Mouse (Mus musculus) stomach, embryonic 16.5 days (tissue): ENCODE data around the gene Pip4k2a. TPM values are rescaled to one million over a fixed set of nuclear protein-coding genes. Genes with fewer than 3 reads are reported as not detected.

ENCODE experiments used
- ATAC-seq: fragments of 200-750 bp; cut with Nextera tagmentation; 2 replicates; pipeline ENCODE4 v1.8.0; 2017; ENCODE audit warnings: moderate number of reproducible peaks, moderate TSS enrichment; ENCODE audit not compliant: insufficient read depth, low FRiP score
- H3K27ac ChIP-seq: fragments of 300-500 bp; sonication (generic); 2 replicates; pipeline ENCODE4 v1.5.1; 2014; ENCODE audit warnings: low read length
- H3K27me3 ChIP-seq: fragments of 300-500 bp; sonication (generic); 2 replicates; pipeline ENCODE4 v1.6.1; 2014; ENCODE audit warnings: low read length, control low read depth, mixed read lengths; ENCODE audit not compliant: control insufficient read depth, insufficient read depth
- H3K36me3 ChIP-seq: fragments of 300-500 bp; sonication (generic); 2 replicates; pipeline ENCODE4 v1.6.1; 2014; ENCODE audit warnings: low read length; ENCODE audit not compliant: control insufficient read depth, insufficient read depth
- H3K4me1 ChIP-seq: fragments of 300-500 bp; sonication (generic); 2 replicates; pipeline ENCODE4 v1.6.1; 2014; ENCODE audit warnings: low read length, control low read depth, mixed read lengths; ENCODE audit not compliant: control insufficient read depth, insufficient read depth
- H3K4me2 ChIP-seq: fragments of 300-500 bp; sonication (generic); 2 replicates; pipeline ENCODE4 v1.6.1; 2014; ENCODE audit warnings: low read depth, low read length, mixed read lengths
- H3K4me3 ChIP-seq: fragments of 300-500 bp; sonication (generic); replicated peaks from 2 replicates; pipeline ENCODE4 v1.5.1; 2014; ENCODE audit warnings: mild to moderate bottlenecking, low read length
- H3K9ac ChIP-seq: fragments of 300-500 bp; sonication (generic); 2 replicates; pipeline ENCODE4 v1.6.1; 2014; ENCODE audit warnings: low read length
- H3K9me3 ChIP-seq: fragments of 300-500 bp; sonication (generic); replicated peaks from 2 replicates; pipeline ENCODE4 v1.6.1; 2016; ENCODE audit warnings: low read length, control low read depth; ENCODE audit not compliant: control insufficient read depth
- WGBS: fragments of 180-500 bp; shearing (Covaris S2); extraction: QIAGEN DNeasy Blood & Tissue Kit; methylation state at CpG from one replicate; pipeline ENCODE4 v1.1.7; 2014; 5-methylcytosine and 5-hydroxymethylcytosine counted together
- polyA plus RNA-seq: library from polyadenylated mRNA; unstranded; fragments of >200 nt; fragmentation: Nextera tagmentation; extraction: Ambion mirVana; gene quantifications from 2 replicates; pipeline ENCODE4 v1.2.1, GENCODE M21; 2015

Pip4k2a gene
- polyA plus RNA-seq, 1 experiment from 2014 or later, result 11.2 TPM

GRCm38 (mm10) chr2:18960376-18960973, 37.5 kb downstream of the Pip4k2a start:
- WGBS, result 50% methylated on average over 7 of the region's 7 CpGs
- H3K4me3 ChIP-seq, result no peak overlapping the region
- no peaks in the 10 kb centered on the region for H3K9me3 ChIP-seq
- no peak for ATAC-seq
- H3K9ac ChIP-seq, result no peak overlapping the region
- no peak overlapping the region for H3K27ac ChIP-seq
- no peaks in the 10 kb centered on the region for H3K36me3 ChIP-seq
- 0 out of 2 replicates have a peak, but pooled peaks cover 4% of the 10 kb centered on the region for H3K4me1 ChIP-seq
- no peak overlapping the region for H3K4me2 ChIP-seq
- H3K27me3 ChIP-seq, result no peaks in the 10 kb centered on the region

- Histone ChIP-seq H3K27ac (no peak overlapping the region), H3K9me3 (no peaks in the 10 kb centered on the region), H3K4me2 (no peak overlapping the region), H3K4me3 (no peak overlapping the region), H3K27me3 (no peaks in the 10 kb centered on the region), H3K9ac (no peak overlapping the region), H3K4me1 (peaks cover 4% of the 10 kb centered on the region; the same call in 1 of the 2 replicates), H3K36me3 (no peaks in the 10 kb centered on the region)
- 92% methylated on average over 5 of the region's 5 CpGs for WGBS
- ATAC-seq, result no peak
Observed at GRCm38 (mm10) chr2:18959558-18959957, 38.4 kb downstream of the Pip4k2a start.

- no peak for ATAC-seq
- Histone ChIP-seq H3K4me2 (no peak overlapping the region), H3K4me3 (no peak overlapping the region), H3K36me3 (no peaks in the 10 kb centered on the region), H3K9me3 (no peaks in the 10 kb centered on the region), H3K9ac (no peak overlapping the region), H3K4me1 (peaks cover 4% of the 10 kb centered on the region; the same call in 1 of the 2 replicates), H3K27me3 (no peaks in the 10 kb centered on the region), H3K27ac (no peak overlapping the region)
- 86% methylated on average over 6 of the region's 6 CpGs for WGBS
Observed at GRCm38 (mm10) chr2:18959008-18959407, 38.9 kb downstream of the Pip4k2a start.

- Histone ChIP-seq H3K9ac (no peak overlapping the region), H3K27ac (no peak overlapping the region), H3K4me2 (no peak overlapping the region), H3K27me3 (no peaks in the 10 kb centered on the region), H3K9me3 (no peaks in the 10 kb centered on the region), H3K4me3 (no peak overlapping the region), H3K4me1 (peaks cover 4% of the 10 kb centered on the region; the same call in 1 of the 2 replicates), H3K36me3 (no peaks in the 10 kb centered on the region)
- 84% methylated on average over 5 of the region's 5 CpGs for WGBS
- ATAC-seq, result no peak
Observed at GRCm38 (mm10) chr2:18958501-18958900, 39.4 kb downstream of the Pip4k2a start.

- H3K4me1 ChIP-seq, result peaks cover 4% of the 10 kb centered on the region; the same call in 1 of the 2 replicates
- no peak for ATAC-seq
Observed at GRCm38 (mm10) chr2:18958044-18958443, 39.9 kb downstream of the Pip4k2a start.

GRCm38 (mm10) chr2:18957459-18957858, 40.5 kb downstream of the Pip4k2a start:
- no peaks in the 10 kb centered on the region for H3K36me3 ChIP-seq
- H3K9ac ChIP-seq, result no peak overlapping the region
- no peak for ATAC-seq
- H3K4me1 ChIP-seq, result peaks cover 8% of the 10 kb centered on the region
- H3K4me3 ChIP-seq, result no peak overlapping the region
- H3K4me2 ChIP-seq, result no peak overlapping the region
- WGBS, result 90% methylated on average over 7 of the region's 7 CpGs
- H3K27ac ChIP-seq, result no peak overlapping the region
- H3K9me3 ChIP-seq, result no peaks in the 10 kb centered on the region
- H3K27me3 ChIP-seq, result no peaks in the 10 kb centered on the region

More at GRCm38 (mm10) chr2:18958044-18958443, 39.9 kb downstream of the Pip4k2a start:
- Histone ChIP-seq H3K9me3 (no peaks in the 10 kb centered on the region), H3K4me2 (no peak overlapping the region), H3K36me3 (no peaks in the 10 kb centered on the region), H3K9ac (no peak overlapping the region), H3K4me3 (no peak overlapping the region), H3K27ac (no peak overlapping the region), H3K27me3 (no peaks in the 10 kb centered on the region)
- WGBS, result 87% methylated on average over 9 of the region's 9 CpGs

- Histone ChIP-seq H3K27me3 (no peaks in the 10 kb centered on the region), H3K4me2 (no peak overlapping the region), H3K9ac (no peak overlapping the region), H3K4me1 (peaks cover 12% of the 10 kb centered on the region), H3K36me3 (no peaks in the 10 kb centered on the region), H3K27ac (no peak overlapping the region), H3K9me3 (no peaks in the 10 kb centered on the region), H3K4me3 (no peak overlapping the region)
- WGBS, result 74% methylated on average over 7 of the region's 7 CpGs
- ATAC-seq, result no peak
Observed at GRCm38 (mm10) chr2:18956945-18957344, 41.0 kb downstream of the Pip4k2a start.

- Histone ChIP-seq H3K27ac (no peak overlapping the region), H3K27me3 (no peaks in the 10 kb centered on the region), H3K4me3 (no peak overlapping the region), H3K9me3 (no peaks in the 10 kb centered on the region), H3K36me3 (no peaks in the 10 kb centered on the region), H3K9ac (no peak overlapping the region), H3K4me1 (peaks cover 12% of the 10 kb centered on the region), H3K4me2 (no peak overlapping the region)
- ATAC-seq, result no peak
- 84% methylated on average over 3 of the region's 3 CpGs for WGBS
Observed at GRCm38 (mm10) chr2:18956424-18956823, 41.5 kb downstream of the Pip4k2a start.

- ATAC-seq, result no peak
Observed at GRCm38 (mm10) chr2:18955671-18956070, 42.3 kb downstream of the Pip4k2a start.

More at GRCm38 (mm10) chr2:18955671-18956070, 42.3 kb downstream of the Pip4k2a start:
- no peak overlapping the region for H3K4me3 ChIP-seq
- no peaks in the 10 kb centered on the region for H3K36me3 ChIP-seq
- 81% methylated on average over 13 of the region's 13 CpGs for WGBS
- no peaks in the 10 kb centered on the region for H3K27me3 ChIP-seq
- peaks cover 12% of the 10 kb centered on the region for H3K4me1 ChIP-seq
- no peak overlapping the region for H3K9ac ChIP-seq
- H3K9me3 ChIP-seq, result no peaks in the 10 kb centered on the region
- no peak overlapping the region for H3K4me2 ChIP-seq
- no peak overlapping the region for H3K27ac ChIP-seq
